Mouse (Mus musculus) gonadal fat pad, adult 2 months (tissue): Measurements from ENCODE around the gene Pmp22. TPM values are rescaled to one million over a fixed set of nuclear protein-coding genes. Genes with fewer than 3 reads are reported as not detected.

Source experiments
- DNase-seq: peaks from one replicate; pipeline ENCODE4 v3.0.0-alpha.2; 2012; ENCODE audit warnings: low read depth
- polyA plus RNA-seq: library from polyadenylated mRNA; depleted of rRNA; stranded (reverse); fragments of >200 nt; gene quantifications from 2 replicates; pipeline ENCODE4 v1.2.3, GENCODE M21; 2012; rRNA removed

The Pmp22 gene
- polyA plus RNA-seq, 1 experiment: 117 TPM

DNA sequence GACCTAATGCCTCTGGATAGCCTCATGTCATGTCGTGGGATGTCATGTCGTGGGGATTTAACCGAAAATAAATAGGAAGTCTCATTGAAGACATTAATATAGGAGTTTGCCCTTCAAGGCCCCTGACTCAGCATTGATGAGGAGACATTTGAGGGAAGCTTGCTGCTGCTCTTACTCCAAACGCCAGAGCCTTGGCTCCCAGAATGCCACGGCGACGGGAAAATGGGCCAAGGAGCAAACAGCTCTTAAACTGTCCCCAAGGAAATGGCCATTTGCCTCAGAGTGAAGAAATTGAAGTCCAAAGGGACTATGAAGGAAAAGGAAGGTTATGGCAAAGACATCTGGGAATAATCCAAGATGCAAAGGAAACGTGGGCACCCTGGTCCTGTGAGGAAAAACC lies 34.8 kb downstream of the Pmp22 start:
- no peak for DNase-seq

DNA sequence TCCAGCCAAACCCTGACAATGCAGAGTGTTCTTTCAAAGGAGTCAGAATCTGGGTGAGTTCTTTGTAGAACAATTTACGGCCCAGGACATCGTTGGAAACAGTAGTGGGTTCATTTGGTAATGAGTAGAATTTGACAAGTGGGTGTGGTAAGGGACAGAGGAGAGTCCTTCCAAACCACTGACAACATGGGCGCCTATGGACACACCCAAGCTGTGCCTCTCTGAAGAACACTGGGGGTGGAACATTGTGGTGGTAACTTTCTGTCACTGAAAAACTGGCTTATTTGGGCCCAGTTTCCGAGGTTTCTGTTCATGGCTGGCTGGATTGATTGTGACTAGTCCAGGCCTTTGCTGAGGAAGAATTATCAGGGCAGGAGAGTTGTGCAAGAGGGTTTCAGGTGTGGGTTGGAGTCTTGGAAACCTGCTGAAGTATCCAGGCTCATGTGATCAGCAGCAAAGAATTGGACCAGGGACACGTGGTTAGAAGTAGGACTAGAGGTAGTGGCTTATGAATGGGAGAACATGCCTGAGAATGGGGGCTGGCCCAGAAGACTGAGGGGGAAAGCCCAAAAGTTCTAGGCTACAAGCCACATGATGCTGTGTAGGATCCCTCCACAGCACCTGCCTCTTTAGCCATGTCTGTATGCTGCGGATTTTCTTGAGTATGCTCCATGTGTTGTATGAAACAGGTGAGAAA lies 35.4 kb downstream of the Pmp22 start:
- DNase-seq: no peak

DNA sequence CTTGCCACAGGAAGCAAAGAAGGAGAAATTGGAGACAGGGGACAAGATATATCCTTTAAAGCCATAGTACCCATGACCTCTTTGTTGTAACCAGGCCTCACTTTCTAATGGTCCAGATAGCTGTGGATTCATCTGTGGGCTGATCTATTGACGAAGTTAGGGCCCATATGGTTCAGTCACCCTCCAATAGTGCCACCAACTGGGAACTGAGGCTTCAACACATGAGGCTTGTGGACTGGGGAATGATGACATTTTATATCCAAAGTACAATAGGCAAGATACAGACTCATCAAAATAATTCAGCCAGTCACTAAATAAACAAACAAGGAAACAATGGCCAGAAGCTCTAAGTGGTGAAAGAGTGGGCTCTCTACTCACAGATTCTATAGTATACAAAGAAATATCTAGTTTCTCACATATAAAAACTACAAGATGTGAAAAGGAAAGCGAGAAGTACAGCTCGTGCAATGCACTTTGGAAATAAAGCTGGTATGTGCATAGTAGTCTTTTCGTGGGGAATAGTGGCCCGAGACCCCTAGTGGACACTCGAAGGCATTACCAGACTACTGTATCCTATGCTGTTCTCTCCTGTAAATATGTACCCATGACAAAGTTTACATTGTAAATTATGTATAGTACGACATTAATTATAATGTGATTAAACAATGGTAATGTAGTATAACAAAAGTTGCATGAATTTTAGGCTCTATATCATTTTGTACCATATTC lies 36.1 kb downstream of the Pmp22 start:
- DNase-seq: no peak

DNA sequence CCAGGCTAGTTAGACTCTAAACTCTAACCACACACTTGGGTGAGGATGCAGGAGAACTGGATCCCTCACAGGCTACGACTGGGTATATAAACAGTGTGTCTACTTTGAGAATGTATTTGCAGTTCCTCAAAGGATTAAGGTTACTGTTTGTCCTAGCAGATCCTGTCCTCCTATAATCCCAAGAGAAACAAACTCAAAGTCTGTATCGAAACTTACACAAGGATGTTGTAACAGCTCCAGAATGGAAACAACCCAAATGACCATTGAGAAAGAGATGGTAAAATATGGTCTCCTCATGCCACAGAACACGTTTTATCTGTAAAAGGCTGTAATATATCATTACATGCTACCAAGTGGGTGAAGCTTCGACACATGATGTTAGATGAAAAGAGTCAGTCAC lies 39.0 kb downstream of the Pmp22 start:
- DNase-seq: peak; percentile 75

DNA sequence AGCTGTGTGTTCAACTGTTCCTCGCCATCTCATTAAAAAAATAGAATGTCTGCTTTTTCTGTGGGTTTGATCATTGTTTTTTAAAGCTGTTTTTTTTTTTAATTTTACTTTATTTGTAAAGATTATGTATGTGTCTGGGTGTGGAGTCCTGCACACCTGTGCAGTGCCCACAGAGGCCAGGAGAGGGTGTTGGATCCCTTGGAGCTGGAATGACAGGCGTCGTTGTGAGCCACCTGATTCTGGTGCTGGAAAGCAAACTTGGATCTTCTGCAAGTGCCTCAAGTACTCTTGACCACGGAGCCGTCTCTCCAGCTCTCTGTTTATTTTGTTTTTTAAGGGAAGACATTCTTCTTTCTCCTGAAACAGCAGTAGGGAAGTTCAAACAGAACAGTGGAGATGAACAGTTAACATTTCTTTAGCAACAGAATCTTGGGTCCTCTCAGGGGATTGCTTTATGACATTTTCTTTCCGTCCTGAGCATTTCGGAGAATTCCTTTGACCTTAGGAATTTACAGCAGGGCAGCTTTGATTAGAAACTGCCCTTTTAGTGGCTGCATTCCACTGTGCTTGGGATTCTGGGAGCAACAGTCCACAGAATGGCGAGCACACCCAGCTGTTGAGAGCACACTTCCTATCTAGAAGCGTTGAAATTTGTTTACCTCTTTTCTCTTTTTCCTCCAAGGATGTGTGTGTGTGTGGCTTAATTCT lies 39.9 kb downstream of the Pmp22 start:
- no peak for DNase-seq

DNA sequence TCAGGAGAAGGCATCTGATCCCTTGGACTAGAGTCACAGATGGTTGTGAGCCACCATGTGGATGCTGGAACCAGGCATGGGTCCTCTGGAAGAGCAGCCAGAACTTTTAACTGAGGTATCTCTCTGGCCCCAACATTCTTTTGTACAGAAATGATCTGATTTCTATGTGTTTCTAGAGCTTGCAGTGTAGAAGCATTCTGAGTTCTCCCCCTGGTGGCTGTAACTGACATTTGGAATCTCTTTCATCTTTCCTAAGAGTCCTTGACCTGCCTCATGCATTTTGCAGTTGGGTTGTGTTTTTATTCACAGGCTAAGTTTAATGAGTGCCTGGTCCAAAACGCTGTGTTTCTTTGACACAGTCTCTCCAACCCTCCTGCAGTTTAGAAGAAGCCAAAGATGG lies 43.2 kb downstream of the Pmp22 start:
- no peak for DNase-seq

DNA sequence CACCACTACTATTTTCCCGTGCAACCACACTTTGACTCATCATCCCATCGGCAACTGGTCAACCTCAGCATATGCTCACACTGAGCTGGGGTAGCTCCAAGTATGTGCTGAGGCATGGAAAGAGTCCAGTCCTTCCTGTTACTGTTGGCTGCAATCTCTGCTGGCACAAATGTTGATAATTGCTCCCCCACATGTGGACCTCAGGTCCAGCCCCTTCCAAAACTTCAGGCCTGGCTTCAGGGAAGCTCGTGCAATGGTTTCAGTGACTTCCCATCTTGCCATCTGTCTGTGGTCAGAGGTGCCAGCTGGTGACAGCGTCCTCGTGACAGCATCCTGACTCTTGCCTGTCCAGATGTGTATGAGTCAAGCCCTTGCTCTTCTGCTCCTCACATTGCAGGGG lies 44.8 kb downstream of the Pmp22 start:
- no peak for DNase-seq

DNA sequence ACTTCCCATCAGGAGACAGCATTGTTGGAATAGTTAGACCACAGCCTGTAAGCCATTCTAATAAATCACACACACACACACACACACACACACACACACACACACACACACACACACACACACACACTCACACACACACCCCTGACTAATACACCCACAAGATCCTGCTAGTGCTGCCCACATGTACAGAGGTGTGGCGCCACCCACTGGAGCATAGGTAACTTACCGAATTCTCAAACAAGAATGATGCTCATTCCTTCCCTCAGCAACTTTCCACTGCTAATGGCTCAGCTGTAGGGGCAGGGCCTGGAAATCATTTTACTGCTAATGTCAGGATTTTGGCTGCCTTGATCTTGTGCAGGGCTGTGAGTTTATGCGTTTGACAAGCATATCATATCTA lies 46.5 kb downstream of the Pmp22 start:
- no peak for DNase-seq

DNA sequence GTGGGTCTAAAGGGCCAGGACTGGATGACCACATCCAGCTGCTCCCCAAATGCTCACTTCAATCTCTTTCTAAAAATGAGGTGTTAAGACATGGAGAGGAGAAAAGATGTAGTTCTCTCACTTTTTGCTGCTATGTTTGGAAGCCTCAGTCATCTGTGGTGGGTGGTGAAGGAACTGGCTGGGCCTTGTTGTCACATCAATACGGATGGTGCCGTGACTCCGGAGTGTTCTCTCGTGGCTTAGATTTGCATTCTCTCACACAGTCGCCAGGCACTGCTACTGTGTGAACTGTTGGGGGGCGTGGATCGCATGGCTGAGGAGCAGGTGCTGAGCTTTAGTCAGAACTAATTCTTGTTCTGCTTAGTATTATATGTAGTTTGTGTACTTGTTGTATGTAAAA lies 47.6 kb downstream of the Pmp22 start:
- no peak for DNase-seq

DNA sequence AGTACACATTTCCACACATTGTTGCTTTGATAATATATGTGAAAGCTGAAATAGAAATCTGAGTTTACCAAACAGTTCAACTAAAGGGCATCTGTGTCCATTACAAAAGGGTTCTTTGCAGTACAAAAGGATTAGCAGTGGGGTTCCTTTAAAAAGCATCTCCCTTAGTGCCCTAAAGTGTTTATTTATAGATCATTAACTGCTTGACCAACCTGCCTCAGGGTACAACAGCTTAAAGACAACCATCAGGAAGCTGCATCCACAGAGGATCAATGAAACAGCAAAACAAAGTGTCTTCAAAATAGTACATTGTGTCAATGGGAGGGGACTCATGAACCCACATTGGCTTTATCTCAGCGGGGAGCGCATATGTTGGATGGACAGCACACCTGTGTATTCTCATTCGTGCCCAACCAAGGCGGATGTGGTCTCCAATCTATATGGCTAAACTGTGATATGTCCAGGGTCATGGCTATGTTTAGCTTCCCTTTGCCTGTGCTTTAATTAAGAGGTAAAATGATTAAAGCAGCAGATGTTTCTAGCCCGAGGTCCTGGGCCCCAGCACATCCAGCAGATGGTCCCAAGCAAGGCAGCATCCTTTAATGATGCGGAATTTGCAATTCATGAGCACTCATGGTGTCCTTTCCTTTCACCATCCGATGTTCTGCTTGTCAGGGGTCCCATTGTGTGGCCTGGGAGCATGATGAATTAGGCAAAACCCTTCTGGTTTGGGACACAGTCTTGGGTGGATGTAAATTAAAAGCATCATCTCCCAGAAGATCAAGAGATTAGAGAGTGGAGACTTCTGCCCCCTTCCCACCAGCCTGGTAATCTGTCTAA lies 51.7 kb downstream of the Pmp22 start:
- DNase-seq: no peak

DNA sequence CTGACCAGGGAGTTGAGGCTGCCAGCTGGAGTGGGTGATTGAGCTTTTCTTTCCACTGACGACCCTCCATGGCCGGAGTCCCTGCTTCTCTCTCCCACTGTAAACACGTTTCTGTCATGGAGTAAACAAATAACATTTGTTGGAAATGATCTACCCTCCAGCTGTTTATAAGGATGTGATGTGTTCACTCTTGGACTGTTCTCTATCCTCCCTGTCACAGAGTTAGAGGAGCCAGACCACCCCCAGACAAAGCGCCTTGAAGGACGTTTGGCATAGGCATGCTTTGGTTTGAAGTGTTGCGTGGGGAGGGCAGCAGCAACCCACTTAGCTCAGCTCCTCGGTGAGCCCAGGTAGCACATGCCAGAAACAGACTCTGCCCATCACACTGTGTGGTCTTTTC lies 60.0 kb downstream of the Pmp22 start:
- DNase-seq: no peak

DNA sequence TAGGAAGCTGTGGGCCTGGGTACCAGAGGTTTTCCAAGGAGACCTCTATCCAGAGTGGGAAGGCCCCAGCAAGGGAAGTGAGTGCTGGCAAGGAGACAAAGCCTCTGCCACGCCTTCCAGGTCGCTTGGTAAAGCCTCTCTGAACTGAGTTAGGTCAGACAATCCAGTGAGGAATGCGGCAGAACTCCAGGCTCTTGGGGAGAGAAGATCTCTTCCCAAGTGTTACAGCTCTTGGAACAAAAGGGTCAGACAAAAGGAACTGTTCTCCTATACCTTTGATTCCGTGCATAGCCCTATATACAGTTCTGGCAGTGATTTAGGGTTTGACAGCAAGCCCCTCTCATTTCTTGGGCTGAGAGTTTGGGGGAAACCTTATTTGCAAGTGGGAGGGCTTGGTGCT lies 69.3 kb downstream of the Pmp22 start:
- no peak for DNase-seq

DNA sequence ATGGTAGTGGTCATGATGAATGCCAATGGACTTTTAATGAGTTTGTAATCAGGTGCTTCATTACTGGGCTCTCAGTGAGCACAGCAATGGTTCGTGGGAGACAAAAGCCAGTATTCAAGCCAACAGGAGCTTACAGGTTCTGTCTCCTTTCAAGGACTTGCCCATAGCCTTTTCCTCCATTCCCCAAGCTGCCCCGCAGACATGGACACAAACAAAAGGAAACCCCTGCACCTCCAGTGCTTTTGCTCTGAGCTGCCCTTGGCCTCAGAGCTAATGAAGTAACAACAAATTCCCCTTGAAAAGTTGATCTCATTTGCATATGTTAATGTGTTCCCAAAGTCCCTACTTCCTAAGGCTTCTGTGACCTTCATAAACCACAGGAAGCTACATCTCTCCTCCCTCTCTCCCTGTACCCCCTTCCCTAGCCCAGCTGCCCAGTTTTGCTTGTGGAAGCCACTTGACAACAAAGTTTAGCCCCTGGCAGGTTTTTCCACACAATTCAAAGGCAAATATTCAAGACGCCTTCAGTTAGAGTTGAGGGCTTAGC lies 73.3 kb downstream of the Pmp22 start:
- DNase-seq: no peak

Other genes starting within 250 kb of the Pmp22 start
- gene Tvp23b, start 249.5 kb upstream of the Pmp22 start, polyA plus RNA-seq: 39.6 and 50.4 TPM in 2 replicates
- 1.2 and 2.7 TPM in 2 replicates for gene Cdrt4, start 177.8 kb upstream of the Pmp22 start, polyA plus RNA-seq
- gene Tekt3, start 67.3 kb upstream of the Pmp22 start, polyA plus RNA-seq: 0.11 and 0.44 TPM in 2 replicates